Mouse (Mus musculus) limb, embryonic 15.5 days (tissue): ENCODE results near the gene Lypd1. TPM values are rescaled to one million over a fixed set of nuclear protein-coding genes. Genes with fewer than 3 reads are reported as not detected.

ENCODE experiments used
- ATAC-seq: fragments of 200-750 bp; cut with Nextera tagmentation; 2 replicates; pipeline ENCODE4 v1.8.0; 2017; ENCODE audit warnings: low read depth, moderate TSS enrichment; ENCODE audit not compliant: insufficient number of reproducible peaks, low FRiP score, low TSS enrichment
- H3K27ac ChIP-seq: fragments of 300-500 bp; sonication (generic); 2 replicates; pipeline ENCODE4 v1.5.1; 2015; ENCODE audit warnings: moderate library complexity, mild to moderate bottlenecking, inconsistent platforms
- H3K27me3 ChIP-seq: fragments of 300-500 bp; sonication (generic); 2 replicates; pipeline ENCODE4 v1.6.1; 2015; ENCODE audit warnings: inconsistent platforms
- H3K36me3 ChIP-seq: fragments of 300-500 bp; sonication (generic); 2 replicates; pipeline ENCODE4 v1.6.1; 2015; ENCODE audit warnings: inconsistent platforms
- H3K4me1 ChIP-seq: fragments of 300-500 bp; sonication (generic); 2 replicates; pipeline ENCODE4 v1.6.1; 2015; ENCODE audit warnings: inconsistent platforms
- H3K4me2 ChIP-seq: fragments of 300-500 bp; sonication (generic); 2 replicates; pipeline ENCODE4 v1.6.1; 2015; ENCODE audit warnings: mild to moderate bottlenecking, inconsistent platforms
- H3K4me3 ChIP-seq: fragments of 300-500 bp; sonication (generic); 2 replicates; pipeline ENCODE4 v1.5.1; 2015; ENCODE audit warnings: mild to moderate bottlenecking, inconsistent platforms
- H3K9ac ChIP-seq: fragments of 300-500 bp; sonication (generic); 2 replicates; pipeline ENCODE4 v1.6.1; 2015; ENCODE audit warnings: inconsistent platforms
- H3K9me3 ChIP-seq: fragments of 300-500 bp; sonication (generic); 2 replicates; pipeline ENCODE4 v1.6.1; 2016; ENCODE audit warnings: inconsistent platforms
- WGBS: fragments of 180-500 bp; shearing (Covaris S2); methylation state at CpG from one replicate; pipeline ENCODE4 v1.1.7; 2015; 5-methylcytosine and 5-hydroxymethylcytosine counted together
- polyA plus RNA-seq: library from polyadenylated mRNA; unstranded; fragments of >200 nt; fragmentation: Nextera tagmentation; extraction: Ambion mirVana; gene quantifications from 2 replicates; pipeline ENCODE4 v1.2.1, GENCODE M21; 2015

The Lypd1 gene
- polyA plus RNA-seq, 1 experiment from 2014 or later, result 8.5 TPM

DNA sequence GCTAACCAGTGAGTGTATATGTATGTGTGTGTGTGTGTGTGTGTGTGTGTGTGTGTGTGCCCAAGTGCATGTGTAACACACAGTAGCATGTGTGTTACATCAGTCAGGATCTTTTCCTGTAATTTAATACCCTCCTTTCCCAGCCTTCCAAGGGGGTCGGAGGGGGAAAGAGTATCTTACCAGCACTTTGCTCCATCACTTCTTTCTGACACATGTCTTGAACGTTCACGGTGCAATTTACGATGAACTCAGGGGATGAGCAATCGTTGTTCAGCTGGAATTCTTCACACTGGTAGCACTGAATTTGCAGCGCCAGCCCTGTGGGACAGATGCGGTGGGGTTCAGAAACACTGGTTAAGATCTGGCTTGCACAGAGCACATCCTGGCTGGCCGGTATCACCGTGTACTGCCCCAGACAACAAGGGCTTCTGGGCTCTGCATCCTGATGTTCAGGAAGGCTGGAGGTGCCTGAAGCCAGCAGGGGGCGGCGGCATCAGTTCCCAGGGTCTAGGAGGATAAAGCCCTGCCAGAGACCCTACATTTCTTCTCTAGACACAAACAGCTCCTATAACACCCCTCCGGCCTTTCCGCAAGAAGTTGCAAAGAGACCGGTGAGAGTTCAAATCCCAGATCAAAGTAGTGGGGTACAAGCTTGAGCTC is 2.6 kb downstream of the Lypd1 start:
- WGBS, result 6% methylated on average over 14 of the region's 14 CpGs
- peak; percentile 17; the same call in 1 of the 2 replicates for ATAC-seq
- Histone ChIP-seq H3K27ac (no peak overlapping the region), H3K4me2 (peak overlapping the region; percentile 94), H3K4me1 (peaks cover 33% of the 10 kb centered on the region), H3K27me3 (peaks cover 35% of the 10 kb centered on the region), H3K4me3 (peak overlapping the region; percentile 49), H3K9me3 (no peaks in the 10 kb centered on the region), H3K36me3 (no peaks in the 10 kb centered on the region), H3K9ac (no peak overlapping the region)

DNA sequence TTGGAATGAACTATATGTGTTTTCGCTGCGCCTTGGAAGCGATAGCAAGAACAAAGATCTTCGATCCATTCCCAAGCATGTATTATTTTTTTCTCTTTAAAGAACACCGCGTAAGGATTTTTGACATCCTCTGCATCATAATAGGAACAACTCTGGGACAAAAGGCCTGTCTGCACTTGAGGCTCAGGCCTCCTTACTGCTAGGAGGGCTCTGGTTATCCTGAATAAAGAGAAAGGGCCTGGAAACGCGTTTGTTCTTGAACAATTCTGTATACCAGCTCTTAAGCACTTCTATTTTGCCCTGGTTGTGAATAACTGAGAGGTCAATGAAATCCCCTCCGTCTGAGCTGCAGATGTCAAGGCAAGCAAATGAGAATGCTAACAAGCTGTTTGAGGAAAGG is 19.7 kb downstream of the Lypd1 start:
- WGBS, result 84% methylated on average over 9 of the region's 9 CpGs
- Histone ChIP-seq H3K36me3 (no peaks in the 10 kb centered on the region), H3K4me3 (no peak overlapping the region), H3K4me1 (no peaks in the 10 kb centered on the region), H3K27ac (no peak overlapping the region), H3K4me2 (no peak overlapping the region), H3K9ac (no peak overlapping the region), H3K9me3 (no peaks in the 10 kb centered on the region), H3K27me3 (no peaks in the 10 kb centered on the region)
- no peak for ATAC-seq

DNA sequence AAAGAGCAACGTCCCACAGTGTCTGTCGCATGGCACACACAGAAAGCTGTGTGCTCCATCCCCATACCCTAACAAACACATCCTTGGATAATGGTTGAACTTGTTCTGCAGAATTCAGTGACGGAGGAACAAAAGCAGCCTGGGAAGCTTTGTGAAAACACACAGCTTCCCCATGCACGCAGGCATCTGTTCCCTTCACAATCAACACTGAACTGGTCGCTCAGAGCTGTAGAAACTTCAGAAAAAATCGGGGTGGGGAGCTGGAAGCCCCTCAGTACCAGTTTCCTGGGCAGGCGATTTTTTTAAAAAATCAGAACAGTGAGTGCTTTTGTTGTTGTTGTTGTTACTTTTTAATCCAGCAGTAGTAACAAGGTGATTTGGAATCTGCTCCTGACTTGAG is 42.8 kb downstream of the Lypd1 start:
- ATAC-seq, result no peak
- Histone ChIP-seq H3K27ac (no peak overlapping the region), H3K36me3 (no peaks in the 10 kb centered on the region), H3K9ac (no peak overlapping the region), H3K9me3 (no peaks in the 10 kb centered on the region), H3K4me3 (no peak overlapping the region), H3K27me3 (no peaks in the 10 kb centered on the region), H3K4me1 (no peaks in the 10 kb centered on the region), H3K4me2 (no peak overlapping the region)
- 58% methylated on average over 7 of the region's 7 CpGs for WGBS

DNA sequence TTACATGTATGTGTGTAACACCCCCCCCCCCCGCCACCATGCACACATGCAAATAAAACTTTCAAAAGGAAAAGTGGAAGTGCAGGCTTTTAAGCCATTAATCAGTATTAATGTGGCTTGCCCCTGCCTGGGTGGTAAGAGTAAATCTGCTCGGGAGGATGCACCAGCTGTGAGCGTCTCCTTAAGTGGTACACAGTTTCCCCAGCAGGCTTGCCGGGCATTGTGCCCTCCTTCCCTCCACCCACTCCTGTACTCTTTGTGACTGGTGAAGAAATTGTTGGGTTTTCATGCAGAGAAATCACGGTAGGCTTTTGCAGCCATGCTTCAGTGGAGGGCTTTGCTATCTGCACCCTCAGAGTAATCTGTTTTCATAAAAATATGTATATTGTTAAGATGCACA is 54.3 kb downstream of the Lypd1 start:
- Histone ChIP-seq H3K27ac (no peak overlapping the region), H3K36me3 (no peaks in the 10 kb centered on the region), H3K9me3 (no peaks in the 10 kb centered on the region), H3K4me3 (no peak overlapping the region), H3K9ac (no peak overlapping the region), H3K27me3 (0 out of 2 replicates have a peak, but pooled peaks cover 4% of the 10 kb centered on the region), H3K4me1 (no peaks in the 10 kb centered on the region), H3K4me2 (no peak overlapping the region)
- WGBS, result 72% methylated on average over 5 of the region's 5 CpGs
- ATAC-seq, result no peak

DNA sequence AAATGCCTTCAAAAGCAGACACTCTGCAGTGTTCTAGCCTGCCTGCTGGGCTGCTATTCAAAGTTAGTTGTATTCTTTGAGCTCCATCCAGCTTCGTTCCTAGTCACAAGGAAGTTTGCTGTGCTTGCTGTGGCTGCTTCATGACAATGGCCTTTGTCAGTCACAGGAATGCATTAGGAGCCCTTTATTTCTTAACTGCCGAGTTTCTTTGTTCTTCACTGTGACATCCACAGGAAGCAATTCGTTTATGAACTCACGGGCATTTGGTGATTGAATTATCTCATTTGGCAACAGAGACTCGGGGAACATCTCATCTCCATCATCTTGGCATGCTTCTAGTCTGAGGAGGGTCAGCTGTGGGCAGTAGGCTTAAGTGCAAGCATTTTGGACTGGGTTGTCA is 58.3 kb downstream of the Lypd1 start:
- Histone ChIP-seq H3K4me1 (no peaks in the 10 kb centered on the region), H3K4me2 (no peak overlapping the region), H3K4me3 (no peak overlapping the region), H3K36me3 (no peaks in the 10 kb centered on the region), H3K9me3 (no peaks in the 10 kb centered on the region), H3K9ac (no peak overlapping the region), H3K27ac (no peak overlapping the region), H3K27me3 (0 out of 2 replicates have a peak, but pooled peaks cover 4% of the 10 kb centered on the region)
- 23% methylated on average over 5 of the region's 5 CpGs for WGBS
- ATAC-seq, result no peak

DNA sequence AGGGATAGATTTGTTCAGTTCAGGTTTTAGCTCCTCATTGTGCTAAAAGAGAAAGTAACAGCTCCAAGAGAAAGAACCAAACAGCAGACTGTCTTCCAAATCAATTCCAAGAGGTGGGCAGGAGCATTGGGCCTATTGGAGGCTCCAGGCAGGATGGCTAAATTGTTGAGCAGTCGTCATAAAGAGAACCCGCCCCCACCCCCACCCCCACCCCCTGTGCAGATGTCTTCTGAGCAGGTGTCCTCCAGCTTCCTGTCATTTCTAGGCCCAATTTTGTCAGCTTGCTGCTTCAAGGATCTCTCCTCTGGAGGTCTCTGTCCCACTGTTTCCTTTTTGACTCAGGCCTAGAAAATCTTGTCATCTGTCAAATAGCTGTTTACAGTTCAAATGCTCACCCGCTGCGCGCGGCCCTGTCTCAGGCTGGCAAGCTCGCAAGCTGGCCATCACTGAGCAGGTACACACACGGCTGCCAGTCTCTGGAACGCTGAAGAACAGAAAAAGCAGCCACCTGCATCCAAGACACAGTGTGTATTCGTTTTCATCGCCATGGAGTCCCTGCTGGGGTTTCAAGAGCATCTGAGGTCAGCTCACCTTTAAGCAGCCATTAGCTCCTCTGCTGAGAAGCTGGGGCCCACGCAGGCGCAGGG is 73.0 kb downstream of the Lypd1 start:
- Histone ChIP-seq H3K27me3 (no peaks in the 10 kb centered on the region), H3K27ac (no peak overlapping the region), H3K4me3 (no peak overlapping the region), H3K36me3 (no peaks in the 10 kb centered on the region), H3K9ac (no peak overlapping the region), H3K4me1 (no peaks in the 10 kb centered on the region), H3K4me2 (no peak overlapping the region), H3K9me3 (no peaks in the 10 kb centered on the region)
- no peak for ATAC-seq
- 55% methylated on average over 13 of the region's 13 CpGs for WGBS

DNA sequence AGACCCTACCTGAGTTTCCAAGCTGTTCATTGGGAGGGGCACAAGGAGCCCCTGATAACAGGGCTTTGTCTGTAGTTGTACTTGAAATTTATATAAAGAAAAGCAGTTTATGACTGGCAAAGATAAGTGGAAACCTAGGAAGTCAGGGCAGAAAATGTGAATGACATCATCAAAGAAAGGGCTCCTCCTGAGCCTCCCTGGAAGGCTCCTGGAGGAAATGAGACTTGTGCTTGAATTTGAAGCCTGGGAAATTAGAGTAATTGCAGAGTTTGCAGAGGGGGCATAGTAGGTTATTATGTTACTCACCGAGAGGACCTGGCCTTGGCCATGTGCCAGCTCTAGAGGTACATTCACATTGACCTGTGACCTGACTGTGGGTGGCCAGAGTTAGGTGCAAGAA is 75.4 kb downstream of the Lypd1 start:
- H3K9ac ChIP-seq, result no peak overlapping the region
- no peaks in the 10 kb centered on the region for H3K36me3 ChIP-seq
- H3K27ac ChIP-seq, result no peak overlapping the region
- no peak overlapping the region for H3K4me3 ChIP-seq
- no peaks in the 10 kb centered on the region for H3K9me3 ChIP-seq
- no peak for ATAC-seq
- 17% methylated on average over 1 of the region's 1 CpGs for WGBS
- no peaks in the 10 kb centered on the region for H3K27me3 ChIP-seq
- no peak overlapping the region for H3K4me2 ChIP-seq
- H3K4me1 ChIP-seq, result no peaks in the 10 kb centered on the region

DNA sequence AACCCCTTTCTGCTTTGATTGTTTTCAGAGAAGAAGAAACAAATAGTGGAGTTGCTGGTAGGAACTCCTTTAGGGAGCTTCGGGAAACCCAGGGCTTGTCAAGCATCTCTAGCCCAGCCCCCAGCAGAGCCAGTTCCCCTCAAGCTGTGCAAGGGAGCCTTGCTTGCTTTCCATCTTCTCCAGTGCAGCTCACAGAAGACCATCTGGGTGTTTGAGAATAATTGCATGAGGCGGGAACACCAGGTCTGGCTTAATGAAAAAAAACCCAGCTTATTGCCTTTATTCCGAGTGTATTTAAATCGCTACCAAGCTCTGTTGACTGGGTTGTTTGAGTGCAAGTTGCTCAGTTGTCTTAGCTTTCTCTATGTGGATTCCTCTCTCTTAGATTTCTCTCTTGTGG is 89.3 kb downstream of the Lypd1 start:
- no peak overlapping the region for H3K27ac ChIP-seq
- no peak for ATAC-seq
- H3K9ac ChIP-seq, result no peak overlapping the region
- H3K9me3 ChIP-seq, result no peaks in the 10 kb centered on the region
- no peak overlapping the region for H3K4me2 ChIP-seq
- WGBS, result 77% methylated on average over 4 of the region's 4 CpGs
- no peaks in the 10 kb centered on the region for H3K36me3 ChIP-seq
- no peaks in the 10 kb centered on the region for H3K27me3 ChIP-seq
- H3K4me1 ChIP-seq, result no peaks in the 10 kb centered on the region
- H3K4me3 ChIP-seq, result no peak overlapping the region

DNA sequence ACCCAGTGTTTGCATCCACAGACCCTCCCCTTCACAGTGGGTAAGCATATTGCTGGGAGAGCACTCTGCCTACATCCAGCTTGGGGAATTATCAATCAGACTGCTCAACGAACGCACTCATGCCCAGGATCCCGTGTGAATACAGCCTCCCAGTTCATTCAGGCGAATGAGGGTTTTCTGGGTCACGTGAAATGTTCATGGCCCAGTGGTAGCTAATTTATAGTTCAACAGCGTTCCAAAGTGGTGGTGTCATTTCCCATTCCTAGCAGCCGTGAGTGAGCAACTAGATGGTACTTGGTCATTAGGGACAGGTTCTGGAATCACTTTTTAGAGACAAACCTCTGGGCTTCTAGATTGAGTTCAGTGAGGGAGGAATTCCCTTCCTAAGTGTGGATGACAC is 91.8 kb downstream of the Lypd1 start:
- no peak overlapping the region for H3K27ac ChIP-seq
- ATAC-seq, result no peak
- no peaks in the 10 kb centered on the region for H3K9me3 ChIP-seq
- H3K4me1 ChIP-seq, result no peaks in the 10 kb centered on the region
- no peaks in the 10 kb centered on the region for H3K27me3 ChIP-seq
- no peaks in the 10 kb centered on the region for H3K36me3 ChIP-seq
- no peak overlapping the region for H3K9ac ChIP-seq
- H3K4me3 ChIP-seq, result no peak overlapping the region
- H3K4me2 ChIP-seq, result no peak overlapping the region
- WGBS, result 81% methylated on average over 7 of the region's 7 CpGs

Other genes starting within 250 kb of the Lypd1 start
- 0.15 and 0.28 TPM in 2 replicates for gene Gpr39, start 236.1 kb downstream of the Lypd1 start, polyA plus RNA-seq